Mouse (Mus musculus) heart, adult 2 months (tissue): Measurements from ENCODE around the gene 1500009L16Rik. TPM values are rescaled to one million over a fixed set of nuclear protein-coding genes. Genes with fewer than 3 reads are reported as not detected.

Experiments used
- DNase-seq, 2 experiments: peaks; one replicate each; pipeline ENCODE4 v3.0.0; 2021
- H3K27ac ChIP-seq: fragments of 200-600 bp; 2 replicates; pipeline ENCODE4 v1.8.1; 2022
- H3K27me3 ChIP-seq: fragments of 200-500 bp; 2 replicates; pipeline ENCODE4 v1.6.1; 2012; ENCODE audit warnings: mild to moderate bottlenecking, low read length, inconsistent platforms, mixed read lengths; ENCODE audit not compliant: control insufficient read depth, insufficient read depth
- H3K36me3 ChIP-seq: fragments of 200-500 bp; 2 replicates; pipeline ENCODE4 v1.6.1; 2012; ENCODE audit warnings: low read length, inconsistent platforms; ENCODE audit not compliant: control insufficient read depth, insufficient read depth
- H3K4me1 ChIP-seq: fragments of 200-500 bp; 2 replicates; pipeline ENCODE4 v1.6.1; 2011; ENCODE audit warnings: low read length; ENCODE audit not compliant: control insufficient read depth, insufficient read depth
- H3K4me3 ChIP-seq: fragments of 200-600 bp; 2 replicates; pipeline ENCODE4 v1.8.1; 2022
- H3K79me2 ChIP-seq: fragments of 200-500 bp; replicated peaks from 2 replicates; pipeline ENCODE4 v1.6.1; 2012; ENCODE audit warnings: mild to moderate bottlenecking, inconsistent platforms, low read length, moderate library complexity, mixed read lengths; ENCODE audit not compliant: control insufficient read depth, insufficient read depth
- H3K9ac ChIP-seq: fragments of 200-500 bp; 2 replicates; pipeline ENCODE4 v1.6.1; 2012; ENCODE audit warnings: low read depth, mild to moderate bottlenecking, control low read depth, inconsistent platforms, low read length, mixed read lengths
- CTCF ChIP-seq: fragments of 200-600 bp; IDR thresholded peaks from 2 replicates; pipeline ENCODE4 v1.8.1; 2022; ENCODE audit warnings: antibody characterized with exemption, mild to moderate bottlenecking, moderate library complexity
- EP300 ChIP-seq: fragments of 200-500 bp; IDR thresholded peaks from 2 replicates; pipeline ENCODE4 v1.6.1; 2011; ENCODE audit warnings: low read depth, low read length, control low read depth; ENCODE audit not compliant: insufficient read depth
- POLR2A ChIP-seq: fragments of 200-500 bp; IDR thresholded peaks from 2 replicates; pipeline ENCODE4 v1.6.1; 2011; ENCODE audit warnings: mild to moderate bottlenecking, low read depth, low read length, control low read depth; ENCODE audit not compliant: insufficient read depth
- WGBS: fragments of 180-500 bp; shearing (Covaris S2); methylation state at CpG from one replicate; pipeline ENCODE4 v1.1.7; 2018; 5-methylcytosine and 5-hydroxymethylcytosine counted together
- intact Hi-C: fragments of 180-260 bp; cut with DNase I; formaldehyde crosslinking; loops from one replicate; pipeline ENCODE4 v1.15.1; 2025
- polyA plus RNA-seq: library from polyadenylated mRNA; depleted of rRNA; stranded (reverse); fragments of >200 nt; gene quantifications from 2 replicates; pipeline ENCODE4 v1.2.3, GENCODE M21; 2012
- total RNA-seq, 2 experiments: library from RNA; stranded (reverse); gene quantifications; 2 replicates each; pipeline ENCODE4 v1.2.3; 2021

The 1500009L16Rik gene
- total and polyA plus RNA-seq, 3 experiments: 3.2 to 5.9 (median 3.9) TPM

DNA sequence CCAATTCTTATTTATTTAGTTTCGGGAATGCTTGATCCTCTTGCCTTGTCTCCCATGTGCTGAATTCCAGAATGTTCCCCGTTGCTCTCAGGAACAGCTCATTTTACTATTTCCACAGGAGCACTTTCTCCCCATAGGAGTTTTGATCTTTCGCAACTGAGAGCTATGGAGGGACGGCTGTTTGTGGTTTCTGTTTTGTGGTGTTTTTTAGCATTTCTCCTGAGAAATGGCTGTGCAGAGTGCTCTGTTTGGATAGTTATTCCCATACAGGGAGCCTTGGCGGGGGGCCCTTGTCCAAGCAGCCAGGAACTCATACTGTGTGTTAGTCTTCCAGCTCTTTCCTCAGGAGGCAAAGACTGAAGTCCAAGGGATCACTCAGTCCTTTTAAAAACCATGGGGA, 5.2 kb downstream of the 1500009L16Rik start:
- Histone ChIP-seq H3K27ac (no peak overlapping the region), H3K36me3 (no peaks in the 10 kb centered on the region), H3K27me3 (no peaks in the 10 kb centered on the region), H3K79me2 (no peaks in the 10 kb centered on the region), H3K9ac (no peak overlapping the region), H3K4me3 (no peak overlapping the region), H3K4me1 (0 out of 2 replicates have a peak, but pooled peaks cover 3% of the 10 kb centered on the region)
- 73% methylated on average over 5 of the region's 5 CpGs for WGBS
- DNase-seq: no peak
- TF ChIP-seq EP300 (no peak), CTCF (no peak)
- intact Hi-C loops: loop anchor here (5.0 to 10.0 kb wide), 2 partner anchors 47 to 81 kb away; partner anchors contain the start of gene Appl2

DNA sequence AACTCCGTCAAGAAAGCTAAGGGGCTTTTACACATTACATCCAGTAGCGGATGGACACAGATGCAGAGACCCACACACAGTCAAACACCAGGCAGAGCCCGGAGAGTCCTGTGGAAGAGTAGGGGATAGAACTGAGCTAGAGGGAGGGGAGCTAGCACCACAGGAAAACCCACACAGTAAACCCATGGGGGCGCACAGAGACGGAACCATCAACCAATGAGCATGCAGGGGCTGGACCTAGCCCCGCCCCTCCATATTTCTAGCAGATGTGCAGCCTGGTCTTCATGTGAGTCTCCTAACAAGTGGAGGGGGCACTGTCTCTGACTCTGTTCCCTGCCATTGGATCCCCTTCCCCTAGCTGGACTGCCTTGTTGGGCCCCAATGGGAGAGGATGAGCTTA, 5.9 kb downstream of the 1500009L16Rik start:
- intact Hi-C loops: loop anchor here (5.0 to 10.0 kb wide), 2 partner anchors 46 to 81 kb away; partner anchors contain the start of gene Appl2
- no peak for DNase-seq
- H3K36me3 ChIP-seq: no peaks in the 10 kb centered on the region
- H3K27ac ChIP-seq: no peak overlapping the region
- H3K9ac ChIP-seq: no peak overlapping the region
- WGBS: 82% methylated on average over 6 of the region's 6 CpGs
- no peak overlapping the region for H3K4me3 ChIP-seq
- H3K4me1 ChIP-seq: 0 out of 2 replicates have a peak, but pooled peaks cover 3% of the 10 kb centered on the region
- TF ChIP-seq POLR2A (no peak), CTCF (no peak), EP300 (no peak)
- no peaks in the 10 kb centered on the region for H3K79me2 ChIP-seq
- H3K27me3 ChIP-seq: no peaks in the 10 kb centered on the region

DNA sequence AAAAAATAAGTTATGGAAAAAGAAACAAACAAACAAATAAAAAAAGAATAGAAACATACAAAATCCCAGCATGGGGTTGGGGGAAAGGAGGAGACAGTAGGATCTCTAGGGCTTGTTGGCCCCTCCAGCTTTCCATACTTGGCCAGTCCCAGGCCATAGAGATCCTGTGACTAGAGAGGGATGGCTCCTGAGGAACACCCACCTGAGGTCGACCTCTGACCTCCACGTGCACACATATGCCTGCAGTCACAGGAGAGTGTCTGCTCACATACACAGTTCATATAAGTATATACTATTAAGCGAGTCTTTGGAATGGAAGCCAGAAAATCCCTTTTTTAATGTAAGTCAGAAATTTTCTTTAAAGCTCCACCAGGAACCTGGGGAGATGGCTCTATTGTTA, 6.4 kb downstream of the 1500009L16Rik start:
- Histone ChIP-seq H3K27ac (no peak overlapping the region), H3K27me3 (no peaks in the 10 kb centered on the region), H3K36me3 (no peaks in the 10 kb centered on the region), H3K79me2 (no peaks in the 10 kb centered on the region), H3K9ac (no peak overlapping the region), H3K4me3 (no peak overlapping the region), H3K4me1 (0 out of 2 replicates have a peak, but pooled peaks cover 3% of the 10 kb centered on the region)
- WGBS: 78% methylated on average over 3 of the region's 3 CpGs
- intact Hi-C loops: loop anchor here (5.0 to 10.0 kb wide), 2 partner anchors 46 to 82 kb away; partner anchors contain the start of gene Appl2
- DNase-seq: no peak
- TF ChIP-seq EP300: no peak
- no peak for TF ChIP-seq POLR2A
- TF ChIP-seq CTCF: no peak

- DNase-seq: peak; percentile 72 to 92
- 0 out of 2 replicates have a peak, but pooled peaks cover 3% of the 10 kb centered on the region for H3K4me1 ChIP-seq
- TF ChIP-seq CTCF (peak; percentile 97), EP300 (0 out of 2 replicates have a peak, but pooled peaks have one; percentile 63), POLR2A (no peak)
- no peak overlapping the region for H3K9ac ChIP-seq
- no peak overlapping the region for H3K27ac ChIP-seq
- intact Hi-C loops: loop anchor here (5.0 to 10.0 kb wide), 2 partner anchors 45 to 82 kb away; partner anchors contain the start of gene Appl2
- no peaks in the 10 kb centered on the region for H3K79me2 ChIP-seq
- no peak overlapping the region for H3K4me3 ChIP-seq
- no peaks in the 10 kb centered on the region for H3K27me3 ChIP-seq
- WGBS: 34% methylated on average over 7 of the region's 7 CpGs
- no peaks in the 10 kb centered on the region for H3K36me3 ChIP-seq
Measured at GRCm38 (mm10) chr10:83729492-83729891, 6.8 kb downstream of the 1500009L16Rik start.

DNA sequence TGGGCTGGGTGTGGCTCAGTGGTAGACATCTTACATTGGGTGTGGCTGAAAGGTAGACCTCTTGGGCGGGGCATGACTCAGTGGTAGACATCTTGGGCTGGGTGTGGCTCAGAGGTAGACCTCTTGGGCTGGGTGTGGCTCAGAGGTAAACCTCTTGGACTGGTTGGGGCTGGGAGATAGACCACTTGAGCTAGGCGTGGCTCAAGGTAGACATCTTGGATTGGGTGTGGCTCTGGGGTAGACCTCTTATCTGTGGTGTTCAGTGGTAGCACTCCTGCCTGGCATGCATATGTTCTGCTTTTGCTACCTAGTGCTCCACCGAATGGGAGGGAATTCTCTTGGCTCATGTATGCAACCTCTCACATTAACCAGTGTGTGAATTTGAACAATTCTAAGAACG, 11.1 kb downstream of the 1500009L16Rik start:
- no peak overlapping the region for H3K9ac ChIP-seq
- no peaks in the 10 kb centered on the region for H3K4me1 ChIP-seq
- no peak overlapping the region for H3K27ac ChIP-seq
- DNase-seq: no peak
- H3K36me3 ChIP-seq: no peaks in the 10 kb centered on the region
- H3K79me2 ChIP-seq: no peaks in the 10 kb centered on the region; the same call in 1 of the 2 replicates
- intact Hi-C loops: no loop called here
- no peak for TF ChIP-seq CTCF
- no peak for TF ChIP-seq EP300
- no peak for TF ChIP-seq POLR2A
- no peaks in the 10 kb centered on the region for H3K27me3 ChIP-seq
- H3K4me3 ChIP-seq: no peak overlapping the region
- 78% methylated on average over 4 of the region's 4 CpGs for WGBS

GRCm38 (mm10) chr10:83738996-83739655, 16.5 kb downstream of the 1500009L16Rik start:
- Histone ChIP-seq H3K36me3 (peaks cover 2% of the 10 kb centered on the region; the same call in 1 of the 2 replicates), H3K27me3 (no peaks in the 10 kb centered on the region), H3K4me1 (peaks cover 2% of the 10 kb centered on the region; the same call in 1 of the 2 replicates), H3K4me3 (no peak overlapping the region), H3K27ac (no peak overlapping the region), H3K9ac (no peak overlapping the region), H3K79me2 (no peaks in the 10 kb centered on the region; the same call in 1 of the 2 replicates)
- no peak for TF ChIP-seq POLR2A
- no peak for TF ChIP-seq CTCF
- TF ChIP-seq EP300: no peak
- no peak for DNase-seq
- WGBS: 66% methylated on average over 15 of the region's 15 CpGs
- intact Hi-C loops: no loop called here
